In the genomic region with DNA sequence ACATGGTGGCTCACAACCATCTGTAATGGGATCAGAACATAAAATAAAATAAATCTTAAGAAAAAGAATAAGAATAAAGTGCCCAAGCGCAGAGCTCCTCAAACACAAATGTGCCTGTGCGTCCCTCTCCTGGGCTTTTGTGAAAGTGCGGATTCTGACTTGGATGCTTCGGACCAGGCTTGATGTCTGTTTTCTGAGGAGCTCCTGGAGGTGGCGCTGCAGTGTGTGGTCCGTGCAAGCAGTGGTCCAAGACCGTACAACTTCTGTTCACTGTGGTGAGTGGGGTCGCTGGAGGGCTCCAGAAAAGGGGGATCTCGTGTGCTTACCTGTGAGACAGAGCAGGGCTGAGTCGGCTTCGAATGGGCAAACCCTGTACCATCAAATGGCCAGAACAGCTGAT, we compare ENCODE assay signal across 13 mouse cellular contexts. TPM values are rescaled to one million over a fixed set of nuclear protein-coding genes. Genes with fewer than 3 reads are reported as not detected.
DNase-seq lines count a peak whose midpoint lies in the region; ATAC-seq and TF ChIP-seq lines count a peak whose summit lies in the region.
"Had no signal": no experiment of that assay in that cellular context is flagged by ENCODE, and none has a peak within 500 bp of the region (broad histone marks: within the 10 kb centered on the region; RNA-seq: fewer than 3 reads in every experiment).

No protein-coding gene starts in this region.

- no peak for ATAC-seq in hindbrain, postnatal 0 days
- ATAC-seq in hindbrain, embryonic 14.5 days (ENCODE audit: low FRiP score): no peak
- peak; percentile 69 for ATAC-seq in megakaryocyte progenitor cell, adult 5-6 weeks (replicated peaks; ENCODE audit: poor library complexity)

- no peaks in the 10 kb centered on the region for H3K4me1 ChIP-seq in hindbrain, postnatal 0 days (ENCODE audit: insufficient read depth, low read length)
- no peaks in the 10 kb centered on the region for H3K4me1 ChIP-seq in hindbrain, embryonic 14.5 days (replicated peaks; ENCODE audit: control insufficient read depth, insufficient read depth, low read length)
- no peaks in the 10 kb centered on the region for H3K4me1 ChIP-seq in bone marrow macrophage, adult 2 months (ENCODE audit: control insufficient read depth, insufficient read depth, low read length)
- H3K4me1 ChIP-seq: hindbrain, embryonic 13.5 days had no signal

- no peaks in the 10 kb centered on the region for H3K27me3 ChIP-seq in hindbrain, postnatal 0 days (ENCODE audit: insufficient read depth, low read length)
- no peaks in the 10 kb centered on the region for H3K27me3 ChIP-seq in hindbrain, embryonic 14.5 days (ENCODE audit: control insufficient read depth, insufficient read depth, low read length)
- H3K27me3 ChIP-seq: hindbrain, embryonic 13.5 days had no signal

- no peak overlapping the region for H3K9ac ChIP-seq in hindbrain, postnatal 0 days (replicated peaks; ENCODE audit: low read length)
- no peak overlapping the region for H3K9ac ChIP-seq in hindbrain, embryonic 14.5 days
- H3K9ac ChIP-seq: hindbrain, embryonic 13.5 days had no signal

- H3K9me3 ChIP-seq in hindbrain, postnatal 0 days (ENCODE audit: low read length): no peaks in the 10 kb centered on the region
- no peaks in the 10 kb centered on the region for H3K9me3 ChIP-seq in hindbrain, embryonic 14.5 days (ENCODE audit: control insufficient read depth, low read length)
- H3K9me3 ChIP-seq: hindbrain, embryonic 13.5 days had no signal

- DNase-seq in hindbrain, postnatal 0 days (ENCODE audit: low spot score): peak; percentile 53
- DNase-seq in hindbrain, embryonic 14.5 days (ENCODE audit: low spot score): no peak
- peak; percentile 17 for DNase-seq in ovary, postnatal 36 days (ENCODE audit: low spot score)
- no peak for DNase-seq in ovary, adult 18-20 months (ENCODE audit: low spot score)
- DNase-seq in ovary, postnatal 10 days (ENCODE audit: low spot score): no peak
- DNase-seq in cerebellum, adult 9-10 months: no peak
- DNase-seq: layer of hippocampus, postnatal 36 days had no signal

- WGBS in hindbrain, postnatal 0 days: 39% methylated on average over 11 of the region's 11 CpGs
- 36% methylated on average over 11 of the region's 11 CpGs for WGBS in hindbrain, embryonic 14.5 days

- no peak overlapping the region for H3K4me2 ChIP-seq in hindbrain, postnatal 0 days (ENCODE audit: low read depth, low read length)
- no peak overlapping the region for H3K4me2 ChIP-seq in hindbrain, embryonic 14.5 days (replicated peaks)
- H3K4me2 ChIP-seq: hindbrain, embryonic 13.5 days had no signal

- H3K36me3 ChIP-seq in hindbrain, postnatal 0 days (ENCODE audit: insufficient read depth, low read length): no peaks in the 10 kb centered on the region
- H3K36me3 ChIP-seq in hindbrain, embryonic 14.5 days (replicated peaks; ENCODE audit: control insufficient read depth, insufficient read depth): no peaks in the 10 kb centered on the region
- H3K36me3 ChIP-seq: hindbrain, embryonic 13.5 days had no signal

- H3K4me3 ChIP-seq in hindbrain, postnatal 0 days (ENCODE audit: low read length): no peak overlapping the region
- no peak overlapping the region for H3K4me3 ChIP-seq in hindbrain, embryonic 14.5 days (replicated peaks; ENCODE audit: low read length)
- H3K4me3 ChIP-seq in bone marrow macrophage, adult 2 months (ENCODE audit: insufficient read depth, low read length): no peak overlapping the region
- H3K4me3 ChIP-seq: hindbrain, embryonic 13.5 days had no signal

- peak; percentile 62 for TF ChIP-seq CTCF in hindbrain, postnatal 0 days (IDR thresholded peaks at IDR 0.05; ENCODE audit: low read depth)
- 0 out of 2 replicates have a peak, but pooled peaks have one; percentile 15 for TF ChIP-seq CTCF in bone marrow macrophage, adult 2 months (IDR thresholded peaks at IDR 0.05; ENCODE audit: low read depth, low read length)

- no peak overlapping the region for H3K27ac ChIP-seq in hindbrain, postnatal 0 days
- H3K27ac ChIP-seq in hindbrain, embryonic 14.5 days: no peak overlapping the region
- H3K27ac ChIP-seq in bone marrow macrophage, adult 2 months (ENCODE audit: insufficient read depth, low read depth, low read length): no peak overlapping the region
- H3K27ac ChIP-seq: hindbrain, embryonic 13.5 days; macrophage had no signal

- no peak for TF ChIP-seq POLR2A in bone marrow macrophage, adult 2 months (IDR thresholded peaks at IDR 0.05; ENCODE audit: borderline replicate concordance, low read depth, low read length)

RNA-seq across cellular contexts. Expression of a gene that starts 25.9 kb away (rescaled TPM):
- 10.5 and 13.8 TPM in 2 replicates for total RNA-seq in hindbrain, postnatal 0 days (2014; rRNA removed)
- polyA plus RNA-seq in hindbrain, postnatal 0 days (2015; fragmentation: Nextera tagmentation; extraction: Ambion mirVana): 14.7 and 15.4 TPM in 2 replicates
- 6.5 and 9.9 TPM in 2 replicates for polyA plus RNA-seq in hindbrain, embryonic 14.5 days (2014; fragmentation: Nextera tagmentation; extraction: Ambion mirVana)
- polyA plus RNA-seq in bone marrow macrophage, adult 2 months (2012; ENCODE audit: insufficient read depth, insufficient read length, missing spikeins): not detected in 2 replicates
- total RNA-seq in megakaryocyte progenitor cell, adult 5-6 weeks (2015): not detected in 2 replicates
- total RNA-seq in megakaryocyte progenitor cell, adult 5-6 weeks (2017): not detected in 2 replicates
- total RNA-seq: neutrophil, adult 5-6 weeks had no signal
- polyA plus RNA-seq: macrophage; stomach, embryonic 14.5 days had no signal

Comparison
In these comparisons a context has a peak if more than half of its experiments do, and no peak if none do; other contexts are left out.
1. DNase-seq: peak in hindbrain, postnatal 0 days (single experiment) and ovary, postnatal 36 days (single experiment); none in hindbrain, embryonic 14.5 days (single experiment), ovary, adult 18-20 months (single experiment), ovary, postnatal 10 days (single experiment) and cerebellum, adult 9-10 months (single experiment).